Mouse (Mus musculus) liver, postnatal 0 days (tissue): Measurements from ENCODE around the gene H2-Q2. TPM values are rescaled to one million over a fixed set of nuclear protein-coding genes. Genes with fewer than 3 reads are reported as not detected.
"Not testable (repeated sequence)": the region's sequence is repeated elsewhere in the genome, so short reads cannot be mapped to it uniquely, and the experiment has no call there.

Experiments used
- ATAC-seq: fragments of 200-750 bp; cut with Nextera tagmentation; 2 replicates; pipeline ENCODE4 v1.8.0; 2017; ENCODE audit warnings: mild to moderate bottlenecking, moderate library complexity
- DNase-seq: peaks from one replicate; pipeline ENCODE4 v3.0.0-alpha.2; 2016
- H3K27ac ChIP-seq: fragments of 300-500 bp; sonication (generic); 2 replicates; pipeline ENCODE4 v1.5.1; 2014; ENCODE audit warnings: antibody characterized with exemption, moderate library complexity, mild to moderate bottlenecking, low read depth
- H3K27me3 ChIP-seq: fragments of 300-500 bp; sonication (generic); 2 replicates; pipeline ENCODE4 v1.6.1; 2014; ENCODE audit warnings: low read length, control low read depth, mixed read lengths; ENCODE audit not compliant: insufficient read depth
- H3K36me3 ChIP-seq: fragments of 300-500 bp; sonication (generic); replicated peaks from 2 replicates; pipeline ENCODE4 v1.6.1; 2014; ENCODE audit warnings: mild to moderate bottlenecking, control low read depth, low read length, moderate library complexity, mixed read lengths; ENCODE audit not compliant: insufficient read depth
- H3K4me1 ChIP-seq: fragments of 300-500 bp; sonication (generic); 2 replicates; pipeline ENCODE4 v1.6.1; 2014; ENCODE audit warnings: antibody characterized with exemption, mild to moderate bottlenecking, control low read depth; ENCODE audit not compliant: insufficient read depth
- H3K4me2 ChIP-seq: fragments of 300-500 bp; sonication (generic); 2 replicates; pipeline ENCODE4 v1.6.1; 2014; ENCODE audit warnings: low read depth, mild to moderate bottlenecking, low read length, moderate library complexity, mixed read lengths
- H3K4me3 ChIP-seq: fragments of 300-500 bp; sonication (generic); 2 replicates; pipeline ENCODE4 v1.5.1; 2014; ENCODE audit warnings: low read depth, low read length
- H3K9ac ChIP-seq: fragments of 300-500 bp; sonication (generic); replicated peaks from 2 replicates; pipeline ENCODE4 v1.6.1; 2014; ENCODE audit warnings: mild to moderate bottlenecking, moderate library complexity
- H3K9me3 ChIP-seq: fragments of 300-500 bp; sonication (generic); 2 replicates; pipeline ENCODE4 v1.6.1; 2016; ENCODE audit warnings: mild to moderate bottlenecking, control low read depth, low read length, mixed read lengths
- CTCF ChIP-seq: sonication (generic); IDR thresholded peaks from 2 replicates; pipeline ENCODE4 v1.5.1; 2016; ENCODE audit warnings: antibody characterized with exemption, low read depth
- EP300 ChIP-seq: IDR thresholded peaks from 2 replicates; pipeline ENCODE4 v1.6.1; 2016; ENCODE audit warnings: antibody characterized with exemption, low read depth, mild to moderate bottlenecking
- WGBS: fragments of 180-500 bp; shearing (Covaris S2); extraction: QIAGEN DNeasy Blood & Tissue Kit; methylation state at CpG from one replicate; pipeline ENCODE4 v1.1.7; 2014; ENCODE audit not compliant: insufficient replicate concordance; 5-methylcytosine and 5-hydroxymethylcytosine counted together
- polyA plus RNA-seq: library from polyadenylated mRNA; unstranded; fragments of >200 nt; fragmentation: Nextera tagmentation; extraction: Ambion mirVana; gene quantifications from 2 replicates; pipeline ENCODE4 v1.2.1, GENCODE M21; 2015

Gene H2-Q2
- polyA plus RNA-seq, 1 experiment from 2014 or later, result 5.3 TPM

DNA sequence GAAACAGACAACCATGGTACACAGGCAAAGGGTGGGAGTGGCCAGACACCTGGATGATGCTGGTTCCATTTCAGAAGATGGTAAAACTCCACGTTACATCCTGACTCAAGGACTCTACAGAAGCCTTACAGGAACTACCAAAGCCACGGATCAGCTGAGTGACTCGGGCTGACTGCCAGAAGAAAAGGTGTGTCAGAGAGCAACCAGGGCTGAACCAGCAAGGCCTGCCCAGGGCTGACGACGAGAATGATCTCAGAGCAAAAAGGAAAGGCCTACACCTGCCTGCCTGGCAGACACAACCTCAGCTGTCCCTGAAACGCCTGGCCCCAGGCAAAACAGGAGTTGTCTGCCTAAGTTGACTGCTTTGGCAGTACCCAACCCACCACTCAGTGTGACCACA lies 37.6 kb upstream of the H2-Q2 start:
- Histone ChIP-seq H3K9ac (no peak overlapping the region), H3K4me3 (no peak overlapping the region), H3K27ac (no peak overlapping the region), H3K4me2 (no peak overlapping the region), H3K9me3 (no peaks in the 10 kb centered on the region), H3K36me3 (no peaks in the 10 kb centered on the region), H3K4me1 (no peaks in the 10 kb centered on the region), H3K27me3 (no peaks in the 10 kb centered on the region)
- DNase-seq (no peak), ATAC-seq (no peak)
- WGBS, result 54% methylated on average over 6 of the region's 6 CpGs
- no peak for TF ChIP-seq EP300
- no peak for TF ChIP-seq CTCF

DNA sequence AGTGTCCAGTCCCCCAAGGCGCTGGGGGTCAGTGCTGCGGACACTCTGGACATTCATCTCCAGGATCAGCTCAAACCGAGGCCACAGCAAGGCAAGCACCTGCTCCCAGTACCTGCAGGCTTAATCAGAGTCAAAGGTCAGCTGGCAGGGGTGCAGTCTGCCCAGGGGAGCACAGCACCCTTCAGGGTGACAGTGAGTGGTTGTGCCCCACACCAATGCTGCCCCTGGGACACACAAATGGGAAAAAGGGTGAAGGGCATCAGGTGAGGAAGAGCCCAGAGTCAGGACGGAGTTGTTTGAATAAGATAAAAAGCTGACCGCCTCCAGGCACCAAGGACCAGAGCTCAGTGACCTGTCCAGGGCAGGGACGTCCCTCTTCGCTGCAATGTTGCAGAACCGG lies 37.1 kb upstream of the H2-Q2 start:
- not testable (repeated sequence) for H3K36me3 ChIP-seq, ATAC-seq, H3K27ac ChIP-seq, DNase-seq, H3K4me1 ChIP-seq, H3K9me3 ChIP-seq, H3K27me3 ChIP-seq, H3K9ac ChIP-seq, H3K4me3 ChIP-seq, H3K4me2 ChIP-seq
- 58% methylated on average over 8 of the region's 8 CpGs for WGBS

DNA sequence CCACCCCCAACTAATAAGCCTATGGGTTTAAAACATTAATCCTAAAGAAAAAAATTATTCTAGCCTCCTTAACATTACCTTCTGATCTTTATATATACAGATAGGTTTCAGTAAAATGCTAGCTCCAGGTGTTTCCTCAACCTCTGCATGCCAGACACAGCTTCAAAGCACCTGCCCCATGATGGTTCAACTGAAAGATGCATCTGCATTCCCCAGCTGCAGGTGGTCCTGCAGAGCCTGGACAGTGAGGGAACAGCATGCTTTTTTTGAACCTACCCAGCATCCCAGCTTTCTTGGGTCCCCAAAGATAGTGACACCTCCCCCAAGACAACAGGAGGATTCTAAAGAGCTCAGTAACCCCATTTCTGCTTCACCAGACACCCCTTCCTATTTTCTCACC lies 23.4 kb upstream of the H2-Q2 start:
- DNase-seq (no peak), ATAC-seq (no peak)
- Histone ChIP-seq H3K9ac (no peak overlapping the region), H3K27ac (no peak overlapping the region), H3K4me2 (no peak overlapping the region), H3K4me3 (no peak overlapping the region), H3K27me3 (peaks cover 15% of the 10 kb centered on the region), H3K36me3 (no peaks in the 10 kb centered on the region), H3K9me3 (no peaks in the 10 kb centered on the region), H3K4me1 (peaks cover 9% of the 10 kb centered on the region)
- TF ChIP-seq EP300, result no peak
- TF ChIP-seq CTCF, result no peak

DNA sequence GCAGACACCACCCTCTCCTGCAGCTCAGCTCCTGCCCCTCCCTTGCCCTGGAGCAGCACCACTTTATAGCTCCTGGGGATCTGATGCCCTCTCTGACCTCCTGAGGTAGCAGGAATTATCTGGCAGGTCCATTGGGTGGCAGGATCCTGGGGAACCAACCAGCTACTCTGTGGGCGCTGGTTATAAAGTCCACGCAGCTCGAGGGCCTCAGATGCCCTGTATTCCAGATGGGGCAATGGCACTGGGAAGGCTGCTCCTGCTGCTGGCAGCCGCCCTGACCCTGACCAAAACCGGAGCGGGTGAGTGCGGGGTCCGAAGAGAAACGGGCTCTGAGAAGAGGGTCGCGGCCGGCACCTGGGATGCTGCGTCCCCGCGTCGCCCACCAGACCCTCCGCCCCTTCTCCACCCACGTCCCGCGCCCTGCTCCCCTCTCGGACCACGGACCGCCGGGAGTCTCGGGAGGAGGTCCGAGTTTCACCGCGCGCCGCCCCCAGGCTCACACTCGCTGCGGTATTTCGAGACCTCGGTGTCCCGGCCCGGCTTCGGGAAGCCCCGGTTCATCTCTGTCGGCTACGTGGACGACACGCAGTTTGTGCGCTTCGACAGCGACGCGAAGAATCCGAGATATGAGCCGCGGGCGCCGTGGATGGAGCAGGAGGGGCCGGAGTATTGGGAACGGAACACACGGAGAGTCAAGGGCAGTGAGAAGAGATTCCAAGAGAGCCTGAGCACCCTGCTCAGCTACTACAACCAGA lies 21.5 kb upstream of the H2-Q2 start, which contains the start of gene H2-Q1:
Gene H2-Q1, plus strand, starts transcription at position 79 of the 755 bp plus-strand sequence.
- peak within 1 kb of the TSS; percentile 37 for H3K4me3 ChIP-seq
- peaks cover 15% of the 10 kb centered on the region for H3K27me3 ChIP-seq
- H3K27ac ChIP-seq, result no peak within 1 kb of the TSS
- peak; percentile 64 for ATAC-seq
- peak within 1 kb of the TSS; percentile 69 for H3K4me2 ChIP-seq
- TF ChIP-seq EP300 (no peak), CTCF (no peak)
- no peaks in the 10 kb centered on the region for H3K9me3 ChIP-seq
- H3K36me3 ChIP-seq, result no peaks in the 10 kb centered on the region
- H3K9ac ChIP-seq, result peak within 1 kb of the TSS; percentile 44; the same call in 1 of the 2 replicates
- no peak for DNase-seq
- H3K4me1 ChIP-seq, result peaks cover 9% of the 10 kb centered on the region
- WGBS, result 2% methylated on average over 48 of the region's 55 CpGs

DNA sequence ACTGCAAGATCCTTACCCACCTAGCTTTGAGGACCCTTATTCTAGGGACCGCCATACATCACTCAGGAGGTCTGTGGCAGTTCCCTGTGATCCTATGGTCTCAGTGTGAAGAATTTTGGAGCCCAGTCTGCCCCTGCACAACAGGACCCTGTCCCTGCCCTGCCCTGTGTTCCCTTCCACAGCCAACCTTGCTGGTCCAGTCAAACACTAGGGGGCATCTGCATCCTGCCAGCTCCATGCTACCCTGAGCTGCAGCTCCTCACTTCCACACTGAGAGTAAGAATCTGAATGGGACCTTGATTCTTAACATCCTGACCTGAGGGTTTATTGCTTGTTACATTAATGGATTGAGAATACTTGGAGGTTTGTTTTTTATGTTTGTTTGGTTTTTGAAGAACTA lies 16.9 kb upstream of the H2-Q2 start:
- not testable (repeated sequence) for ATAC-seq, H3K4me3 ChIP-seq, H3K9ac ChIP-seq, H3K9me3 ChIP-seq, H3K27ac ChIP-seq, DNase-seq, H3K4me2 ChIP-seq, H3K36me3 ChIP-seq
- Histone ChIP-seq H3K4me1 (peaks cover 15% of the 10 kb centered on the region), H3K27me3 (peaks cover 15% of the 10 kb centered on the region)
- peak; percentile 61 for TF ChIP-seq CTCF
- 53% methylated on average over 1 of the region's 1 CpGs for WGBS

DNA sequence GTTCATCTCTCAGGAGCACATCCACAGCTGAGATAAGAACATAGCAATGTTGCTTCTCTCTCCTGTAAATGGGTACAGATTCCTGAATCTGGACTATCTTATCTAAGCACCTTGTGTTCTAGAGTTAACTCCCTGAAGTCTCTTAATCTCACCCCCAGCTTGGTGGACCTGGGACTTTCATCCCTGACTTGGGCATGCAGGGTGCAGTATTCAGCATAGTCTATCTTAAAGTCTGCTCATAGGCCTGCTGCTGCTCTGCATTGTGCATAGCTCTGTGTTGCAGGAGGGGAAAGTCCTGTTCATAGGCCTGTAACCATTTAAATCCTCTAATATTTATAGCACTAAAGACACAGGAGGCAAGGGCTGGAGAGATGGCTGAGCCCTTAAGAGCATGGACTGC lies 16.0 kb upstream of the H2-Q2 start:
- H3K27me3 ChIP-seq, H3K27ac ChIP-seq, H3K4me1 ChIP-seq, ATAC-seq, H3K4me3 ChIP-seq, H3K9ac ChIP-seq, H3K9me3 ChIP-seq, H3K4me2 ChIP-seq, DNase-seq, H3K36me3 ChIP-seq: not testable (repeated sequence)

DNA sequence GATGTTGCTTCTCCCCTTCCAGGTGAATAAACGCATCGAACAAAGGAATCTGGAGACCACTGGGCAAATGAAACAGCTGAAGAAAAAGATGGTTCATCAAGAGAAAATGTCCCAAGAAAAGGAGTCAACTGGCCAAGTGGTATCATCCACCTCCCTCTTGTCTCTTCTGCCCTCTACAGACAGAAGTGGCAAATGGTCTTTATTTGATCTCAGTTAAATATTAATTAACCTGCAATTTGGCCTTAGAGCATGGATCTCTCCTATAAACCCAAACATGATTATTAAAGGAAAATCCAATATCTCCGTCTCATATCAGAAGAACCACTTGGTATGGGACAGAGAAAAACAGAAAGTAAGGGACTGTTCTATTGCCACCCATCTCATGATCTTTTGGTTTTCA lies 12.3 kb upstream of the H2-Q2 start:
- WGBS, result 40% methylated on average over 3 of the region's 3 CpGs
- ATAC-seq, H3K36me3 ChIP-seq, H3K4me1 ChIP-seq, H3K9me3 ChIP-seq, DNase-seq, H3K27ac ChIP-seq, H3K4me2 ChIP-seq, H3K27me3 ChIP-seq, H3K4me3 ChIP-seq, H3K9ac ChIP-seq: not testable (repeated sequence)
- peak; percentile 46 for TF ChIP-seq CTCF

DNA sequence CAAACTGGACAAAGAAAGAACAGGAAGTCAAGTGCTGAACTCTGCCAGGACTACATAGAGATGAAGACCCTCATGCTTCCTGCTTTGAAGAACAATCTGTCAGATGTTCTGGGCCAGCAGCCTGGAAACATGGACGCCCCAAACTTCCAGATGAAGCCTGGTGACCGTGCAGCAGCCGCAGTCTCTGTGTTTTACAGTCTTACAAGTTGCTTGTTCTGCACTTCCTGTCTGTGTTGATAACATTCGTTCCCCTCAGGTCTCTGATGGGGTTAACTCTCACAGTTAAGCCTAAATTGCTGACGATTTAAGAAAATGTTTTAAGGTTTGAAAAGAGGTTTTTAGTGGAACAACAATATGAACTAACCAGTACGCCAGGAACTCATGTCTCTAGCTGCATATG lies 10.5 kb upstream of the H2-Q2 start:
- H3K9ac ChIP-seq, H3K36me3 ChIP-seq, H3K27me3 ChIP-seq, H3K4me2 ChIP-seq, H3K9me3 ChIP-seq, ATAC-seq, DNase-seq, H3K4me3 ChIP-seq, H3K4me1 ChIP-seq, H3K27ac ChIP-seq: not testable (repeated sequence)
- WGBS, result 45% methylated on average over 6 of the region's 6 CpGs
